Mouse (Mus musculus): ENCODE results near the gene Nfe2l3.
"Not testable (repeated sequence)": the region's sequence is repeated elsewhere in the genome, so short reads cannot be mapped to it uniquely, and the experiment has no call there.

The Nfe2l3 gene

GRCm38 (mm10) chr6:51432535-51433397 is at the start of gene Nfe2l3:
Gene Nfe2l3, plus strand, starts transcription at chr6:51432670.
- DNase-seq, result peak; percentile 17

GRCm38 (mm10) chr6:51383769-51384755 is 48.4 kb upstream of the Nfe2l3 start:
- DNase-seq, result peak; percentile 64

- no peak for DNase-seq
Observed at GRCm38 (mm10) chr6:51390505-51390904, 42.0 kb upstream of the Nfe2l3 start.

- peak; percentile 11 for DNase-seq
Observed at GRCm38 (mm10) chr6:51391816-51392490, 40.5 kb upstream of the Nfe2l3 start.

- no peak for DNase-seq
Observed at GRCm38 (mm10) chr6:51393341-51394128, 38.9 kb upstream of the Nfe2l3 start.

- DNase-seq, result not testable (repeated sequence)
Observed at GRCm38 (mm10) chr6:51394367-51394766, 38.1 kb upstream of the Nfe2l3 start.

- not testable (repeated sequence) for DNase-seq
Observed at GRCm38 (mm10) chr6:51394963-51395362, 37.5 kb upstream of the Nfe2l3 start.

GRCm38 (mm10) chr6:51395486-51395885 is 37.0 kb upstream of the Nfe2l3 start:
- DNase-seq, result no peak

- peak; percentile 15 for DNase-seq
Observed at GRCm38 (mm10) chr6:51399113-51399518, 33.4 kb upstream of the Nfe2l3 start.

- DNase-seq, result no peak
Observed at GRCm38 (mm10) chr6:51401294-51401693, 31.2 kb upstream of the Nfe2l3 start.

GRCm38 (mm10) chr6:51403598-51403997 is 28.9 kb upstream of the Nfe2l3 start:
- no peak for DNase-seq

GRCm38 (mm10) chr6:51404502-51404901 is 28.0 kb upstream of the Nfe2l3 start:
- DNase-seq, result no peak

- DNase-seq, result no peak
Observed at GRCm38 (mm10) chr6:51416433-51416832, 16.0 kb upstream of the Nfe2l3 start.

GRCm38 (mm10) chr6:51417306-51417936 is 15.0 kb upstream of the Nfe2l3 start:
- no peak for DNase-seq

- no peak for DNase-seq
Observed at GRCm38 (mm10) chr6:51423466-51424122, 8.9 kb upstream of the Nfe2l3 start.

GRCm38 (mm10) chr6:51424537-51424936 is 7.9 kb upstream of the Nfe2l3 start:
- DNase-seq, result no peak

- DNase-seq, result no peak
Observed at GRCm38 (mm10) chr6:51434270-51434669, 1.8 kb downstream of the Nfe2l3 start.

- no peak for DNase-seq
Observed at GRCm38 (mm10) chr6:51437665-51438064, 5.2 kb downstream of the Nfe2l3 start.

GRCm38 (mm10) chr6:51438826-51439330 is 6.4 kb downstream of the Nfe2l3 start:
- no peak for DNase-seq

- DNase-seq, result no peak
Observed at GRCm38 (mm10) chr6:51442191-51442835, 9.8 kb downstream of the Nfe2l3 start.

Data from kidney, adult 11 months (tissue).